Comparison of ENCODE assay signal across 9 mouse cellular contexts in genomic region chr11:119047261-119048132, GRCm38 (mm10). TPM values are rescaled to one million over a fixed set of nuclear protein-coding genes. Genes with fewer than 3 reads are reported as not detected.
DNase-seq lines count a peak whose midpoint lies in the region; ATAC-seq and TF ChIP-seq lines count a peak whose summit lies in the region.
"Had no signal": no experiment of that assay in that cellular context is flagged by ENCODE, and none has a peak within 500 bp of the region (broad histone marks: within the 10 kb centered on the region; RNA-seq: fewer than 3 reads in every experiment).

No protein-coding gene starts in this region.

- H3K4me2 ChIP-seq in heart, embryonic 14.5 days (ENCODE audit: low read length), result peak overlapping the region; percentile 63
- H3K4me2 ChIP-seq in limb, embryonic 15.5 days, result peak overlapping the region; percentile 64
- peak overlapping the region; percentile 45 for H3K4me2 ChIP-seq in stomach, embryonic 14.5 days (replicated peaks; ENCODE audit: low read depth, low read length)

- no peaks in the 10 kb centered on the region for H3K9me3 ChIP-seq in ES-Bruce4 (replicated peaks; ENCODE audit: control insufficient read depth, insufficient read depth, low read length, poor library complexity, severe bottlenecking)
- H3K9me3 ChIP-seq in heart, embryonic 14.5 days (ENCODE audit: control insufficient read depth, low read length), result no peaks in the 10 kb centered on the region
- H3K9me3 ChIP-seq in limb, embryonic 15.5 days, result no peaks in the 10 kb centered on the region
- H3K9me3 ChIP-seq in stomach, embryonic 14.5 days (ENCODE audit: control insufficient read depth, low read depth, low read length), result no peaks in the 10 kb centered on the region

- WGBS in heart, embryonic 14.5 days, result 1% methylated on average over 43 of the region's 43 CpGs
- WGBS in limb, embryonic 15.5 days, result under 1% methylated on average over 43 of the region's 43 CpGs
- WGBS in stomach, embryonic 14.5 days, result under 1% methylated on average over 42 of the region's 43 CpGs

- H3K9ac ChIP-seq in ES-Bruce4 (ENCODE audit: low read depth, poor library complexity, severe bottlenecking), result no peak overlapping the region
- H3K9ac ChIP-seq in heart, embryonic 14.5 days (ENCODE audit: low read length), result no peak overlapping the region; the same call in 1 of the 2 replicates
- 0 out of 2 replicates have a peak overlapping the region, but pooled peaks have one; percentile 5 for H3K9ac ChIP-seq in limb, embryonic 15.5 days
- H3K9ac ChIP-seq in stomach, embryonic 14.5 days (replicated peaks; ENCODE audit: low read depth, low read length), result no peak overlapping the region

- H3K36me3 ChIP-seq in ES-Bruce4 (ENCODE audit: control insufficient read depth, insufficient read depth, low read length, poor library complexity, severe bottlenecking), result no peaks in the 10 kb centered on the region
- H3K36me3 ChIP-seq in heart, embryonic 14.5 days (ENCODE audit: control insufficient read depth, insufficient read depth, low read length), result no peaks in the 10 kb centered on the region
- no peaks in the 10 kb centered on the region for H3K36me3 ChIP-seq in limb, embryonic 15.5 days
- H3K36me3 ChIP-seq in stomach, embryonic 14.5 days (ENCODE audit: control insufficient read depth, insufficient read depth, low read length), result no peaks in the 10 kb centered on the region

- TF ChIP-seq EP300 in ES-Bruce4 (IDR thresholded peaks at IDR 0.05; ENCODE audit: insufficient read depth, low read depth, low read length), result no peak

- intact Hi-C loops in gastrocnemius, postnatal 36 days (cut with DNase I), result no loop called here

- DNase-seq in cerebellum, postnatal 10 days, result peak; percentile 68 to 72
- no peak for DNase-seq in cerebellum, adult 8-10 months
- DNase-seq in adrenal gland, postnatal 4 days (ENCODE audit: low spot score in 2 of 2), result no peak
- no peak for DNase-seq in gastrocnemius, postnatal 36 days

- TF ChIP-seq CTCF in ES-Bruce4 (IDR thresholded peaks at IDR 0.05; ENCODE audit: low read depth, low read length), result peak; percentile 5

- no peak for ATAC-seq in heart, embryonic 14.5 days (ENCODE audit: insufficient number of reproducible peaks, insufficient read depth, low FRiP score, low read depth)
- ATAC-seq in limb, embryonic 15.5 days (ENCODE audit: insufficient number of reproducible peaks, low FRiP score, low TSS enrichment, low read depth), result no peak
- no peak for ATAC-seq in stomach, embryonic 14.5 days (ENCODE audit: insufficient number of reproducible peaks, insufficient read depth, low FRiP score, low read depth)

- H3K4me1 ChIP-seq in ES-Bruce4 (ENCODE audit: control insufficient read depth, insufficient read depth, low read length), result no peaks in the 10 kb centered on the region
- peaks cover 23 to 39% of the 10 kb centered on the region in 2 experiments for H3K4me1 ChIP-seq in heart, embryonic 14.5 days (ENCODE audit: control insufficient read depth in 2 of 2, insufficient read depth in 2 of 2, low read length in 2 of 2)
- H3K4me1 ChIP-seq in limb, embryonic 15.5 days, result peaks cover 56% of the 10 kb centered on the region
- peaks cover 29% of the 10 kb centered on the region for H3K4me1 ChIP-seq in stomach, embryonic 14.5 days (ENCODE audit: control insufficient read depth, insufficient read depth, low read length)

- no peak overlapping the region for H3K27ac ChIP-seq in ES-Bruce4 (ENCODE audit: insufficient read depth, low read length)
- no peak overlapping the region for H3K27ac ChIP-seq in heart, embryonic 14.5 days (replicated peaks in 1 of 2; ENCODE audit: control insufficient read depth in 1 of 2, insufficient read depth in 1 of 2, low read depth in 2 of 2, low read length in 2 of 2)
- no peak overlapping the region for H3K27ac ChIP-seq in limb, embryonic 15.5 days
- no peak overlapping the region for H3K27ac ChIP-seq in stomach, embryonic 14.5 days (ENCODE audit: low read length)

- H3K27me3 ChIP-seq in ES-Bruce4 (ENCODE audit: control insufficient read depth, insufficient read depth, low read length, poor library complexity, severe bottlenecking), result peaks cover 33% of the 10 kb centered on the region
- H3K27me3 ChIP-seq in heart, embryonic 14.5 days (ENCODE audit: control insufficient read depth, insufficient read depth, low read length), result peaks cover 98% of the 10 kb centered on the region
- H3K27me3 ChIP-seq in limb, embryonic 15.5 days, result peaks cover 90% of the 10 kb centered on the region
- H3K27me3 ChIP-seq in stomach, embryonic 14.5 days (ENCODE audit: control insufficient read depth, insufficient read depth, low read length), result peaks cover 78% of the 10 kb centered on the region

- TF ChIP-seq POLR2A in ES-Bruce4 (IDR thresholded peaks at IDR 0.05; ENCODE audit: insufficient read depth, low read length), result no peak

- no peak overlapping the region for H3K4me3 ChIP-seq in ES-Bruce4 (ENCODE audit: low read depth, low read length)
- peak overlapping the region; percentile 28 to 35 for H3K4me3 ChIP-seq in heart, embryonic 14.5 days (ENCODE audit: control insufficient read depth in 1 of 2, insufficient read depth in 1 of 2, low read depth in 1 of 2, low read length in 2 of 2)
- H3K4me3 ChIP-seq in limb, embryonic 15.5 days, result peak overlapping the region; percentile 33
- peak overlapping the region; percentile 29; the same call in 1 of the 2 replicates for H3K4me3 ChIP-seq in stomach, embryonic 14.5 days (ENCODE audit: low read depth, low read length)

RNA-seq across cellular contexts. Expression of gene Cbx8, which starts 6.7 kb away (rescaled TPM):
- 0.75 and 1.7 TPM in 2 replicates for polyA plus RNA-seq in ES-Bruce4 (2011; ENCODE audit: insufficient read depth, insufficient read length, low read depth, missing spikeins)
- 9.3 and 9.6 TPM in 2 replicates for polyA plus RNA-seq in heart, embryonic 14.5 days (2014; fragmentation: Nextera tagmentation; extraction: Ambion mirVana)
- polyA plus RNA-seq in limb, embryonic 15.5 days (2015; fragmentation: Nextera tagmentation; extraction: Ambion mirVana), result 8.9 and 9.6 TPM in 2 replicates
- 6.2 and 8.5 TPM in 2 replicates for polyA plus RNA-seq in stomach, embryonic 14.5 days (2014; fragmentation: Nextera tagmentation; extraction: Ambion mirVana)
- total RNA-seq in adrenal gland, postnatal 4 days (2021), result 10 to 100 TPM; 10.8 to 15.5 TPM
- total RNA-seq in gastrocnemius, postnatal 36 days (2021), result 1 to 10 TPM; 1.5 to 1.9 TPM

RNA-seq across cellular contexts. Expression of gene Cbx2, which starts 24.7 kb away (rescaled TPM):
- 11.6 and 12.9 TPM in 2 replicates for polyA plus RNA-seq in ES-Bruce4 (2011; ENCODE audit: insufficient read depth, insufficient read length, low read depth, missing spikeins)
- polyA plus RNA-seq in heart, embryonic 14.5 days (2014; fragmentation: Nextera tagmentation; extraction: Ambion mirVana), result 9.8 and 11.9 TPM in 2 replicates
- polyA plus RNA-seq in limb, embryonic 15.5 days (2015; fragmentation: Nextera tagmentation; extraction: Ambion mirVana), result 30.4 and 32.3 TPM in 2 replicates
- polyA plus RNA-seq in stomach, embryonic 14.5 days (2014; fragmentation: Nextera tagmentation; extraction: Ambion mirVana), result 24.9 and 25.9 TPM in 2 replicates
- 10 to 100 TPM in 1 of 2 experiments, 1 to 10 TPM in 1; 9.5 to 10.1 TPM for total RNA-seq in adrenal gland, postnatal 4 days (2021)
- 1 to 10 TPM in 1 of 2 experiments, under 1 TPM in 1; 0.79 to 1.1 TPM for total RNA-seq in gastrocnemius, postnatal 36 days (2021)

RNA-seq across cellular contexts. Expression of gene Cbx4, which starts 38.5 kb away (rescaled TPM):
- 0.32 and 0.46 TPM in 2 replicates for polyA plus RNA-seq in ES-Bruce4 (2011; ENCODE audit: insufficient read depth, insufficient read length, low read depth, missing spikeins)
- 6.5 and 9.2 TPM in 2 replicates for polyA plus RNA-seq in heart, embryonic 14.5 days (2014; fragmentation: Nextera tagmentation; extraction: Ambion mirVana)
- 13.8 and 16.4 TPM in 2 replicates for polyA plus RNA-seq in limb, embryonic 15.5 days (2015; fragmentation: Nextera tagmentation; extraction: Ambion mirVana)
- 7.0 and 8.2 TPM in 2 replicates for polyA plus RNA-seq in stomach, embryonic 14.5 days (2014; fragmentation: Nextera tagmentation; extraction: Ambion mirVana)
- 10 to 100 TPM; 69.7 to 76.8 TPM for total RNA-seq in adrenal gland, postnatal 4 days (2021)
- total RNA-seq in gastrocnemius, postnatal 36 days (2021), result 1 to 10 TPM; 1.6 to 3.0 TPM

RNA-seq across cellular contexts. Expression of gene Enpp7, which starts 59.5 kb away (rescaled TPM):
- polyA plus RNA-seq in ES-Bruce4 (2011; ENCODE audit: insufficient read depth, insufficient read length, low read depth, missing spikeins), result not detected in 2 replicates
- polyA plus RNA-seq in heart, embryonic 14.5 days (2014; fragmentation: Nextera tagmentation; extraction: Ambion mirVana), result not detected in 2 replicates
- polyA plus RNA-seq in limb, embryonic 15.5 days (2015; fragmentation: Nextera tagmentation; extraction: Ambion mirVana), result not detected in 2 replicates
- not detected in 2 replicates for polyA plus RNA-seq in stomach, embryonic 14.5 days (2014; fragmentation: Nextera tagmentation; extraction: Ambion mirVana)
- not detected for total RNA-seq in adrenal gland, postnatal 4 days (2021)
- not detected for total RNA-seq in gastrocnemius, postnatal 36 days (2021)
- polyA plus RNA-seq: cortical plate, adult 2 months had no signal

Comparison
In these comparisons a context has a peak if more than half of its experiments do, and no peak if none do; other contexts are left out.
1. DNase-seq: peak in cerebellum, postnatal 10 days (2 of 2); none in cerebellum, adult 8-10 months (single experiment), adrenal gland, postnatal 4 days (0 of 2) and gastrocnemius, postnatal 36 days (0 of 2).
2. Peak in every context shown above with its lines, with median percentiles within 50 percentile points of each other: H3K4me2 ChIP-seq.